Mouse (Mus musculus) heart, postnatal 14 days (tissue): ENCODE results near the gene Mdh1b. TPM values are rescaled to one million over a fixed set of nuclear protein-coding genes. Genes with fewer than 3 reads are reported as not detected.

Experiments
- DNase-seq, 2 experiments: peaks; one replicate each; pipeline ENCODE4 v3.0.0; 2021 to 2022
- intact Hi-C: fragments of 180-260 bp; cut with DNase I; formaldehyde crosslinking; loops from one replicate; pipeline ENCODE4 v1.15.1; 2025
- total RNA-seq, 2 experiments: library from RNA; stranded (reverse); gene quantifications; 2 replicates each; pipeline ENCODE4 v1.2.3; 2021

Mdh1b gene
- total RNA-seq, 2 experiments from 2014 or later, result not detected

DNA sequence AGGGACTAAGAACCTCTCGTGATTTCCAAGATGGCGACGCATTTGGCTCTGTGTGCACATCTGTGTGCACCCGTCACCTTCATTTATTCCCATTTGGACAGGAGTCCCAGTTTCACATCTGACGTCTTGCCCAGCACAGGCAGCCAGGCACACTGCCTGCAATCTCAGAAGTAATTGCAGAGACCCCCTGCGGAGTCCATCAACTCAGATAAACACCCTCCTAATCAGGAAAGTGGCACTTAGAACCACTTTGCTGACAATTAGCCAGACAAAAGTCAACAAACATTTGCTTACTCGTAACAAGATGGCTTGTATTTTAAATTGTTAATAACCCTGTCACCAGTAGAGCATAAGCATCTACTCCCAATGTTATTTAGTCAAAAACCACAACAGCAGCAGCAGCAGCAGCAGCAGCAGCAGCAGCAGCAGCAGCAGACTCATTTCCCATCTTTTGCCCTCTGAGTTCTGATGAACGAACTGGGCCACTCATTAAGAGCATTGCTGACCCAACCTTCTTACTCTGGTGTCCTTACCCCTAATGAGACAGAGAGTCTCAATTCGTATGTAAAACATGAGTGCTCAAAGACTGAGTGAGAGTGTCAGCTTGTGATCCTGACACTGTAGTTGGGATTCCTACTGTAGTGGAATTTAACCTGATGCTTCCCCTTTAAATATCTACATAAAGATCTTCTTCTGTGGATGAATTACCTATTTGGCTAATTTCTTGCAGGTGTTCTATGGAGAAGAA, 62.7 kb downstream of the Mdh1b start:
- intact Hi-C loops, result loop anchor here (5.0 to 10.0 kb wide), 4 partner anchors 95 to 1247 kb away; partner anchors contain the start of genes Klf7 and Mettl21a
- DNase-seq, result no peak

- intact Hi-C loops, result loop anchor here (5.0 to 10.0 kb wide), 4 partner anchors 96 to 1249 kb away; partner anchors contain the start of genes Klf7 and Mettl21a
- DNase-seq, result no peak
These were observed 64.0 kb downstream of the Mdh1b start for GRCm38 (mm10) chr1:63666089-63666488.

- peak; percentile 31 to 49 for DNase-seq
- intact Hi-C loops, result loop anchor here (2.0 to 5.0 kb wide), 3 partner anchors 789 to 1348 kb away; partner anchors contain the start of gene Ccnyl1
These were observed 70.5 kb downstream of the Mdh1b start for GRCm38 (mm10) chr1:63659591-63659990.

DNA sequence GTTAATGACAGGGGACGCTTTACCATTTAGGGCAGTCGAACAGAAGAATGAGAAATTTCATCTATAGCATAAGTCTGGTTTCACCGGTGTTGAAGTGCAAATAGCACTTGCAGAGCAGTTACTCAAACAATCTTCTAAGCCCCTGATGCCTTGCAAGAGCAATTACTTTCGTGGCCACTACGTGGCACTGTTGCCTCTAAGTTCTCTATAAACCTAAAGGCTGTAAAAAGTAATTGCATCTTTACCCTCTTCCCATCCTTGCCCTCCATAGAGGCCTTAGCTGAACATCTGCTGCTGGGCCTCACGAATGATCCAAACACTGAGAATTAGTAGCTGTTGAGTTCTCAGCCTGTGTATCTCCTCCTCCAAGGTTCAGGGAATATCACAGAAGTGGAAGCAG, 72.1 kb downstream of the Mdh1b start:
- DNase-seq, result peak; percentile 57 to 69
- intact Hi-C loops, result loop anchor here (2.0 to 5.0 kb wide), 3 partner anchors 791 to 1349 kb away; partner anchors contain the start of gene Ccnyl1

Other genes starting within 250 kb of the Mdh1b start
- gene Gm39653, start 114.3 kb downstream of the Mdh1b start, total RNA-seq, result not detected
- gene Dytn, start 43.4 kb downstream of the Mdh1b start, total RNA-seq, result not detected
- 10 to 100 TPM; 25.4 to 27.3 TPM for gene Fastkd2, start 296 bp upstream of the Mdh1b start, total RNA-seq
- not detected for gene 4933402D24Rik, start 38.9 kb upstream of the Mdh1b start, total RNA-seq